Mouse (Mus musculus): ENCODE results near the gene Cirbp. TPM values are rescaled to one million over a fixed set of nuclear protein-coding genes. Genes with fewer than 3 reads are reported as not detected.

Cirbp gene
- polyA plus RNA-seq, 1 experiment = 39.5 TPM

- Histone ChIP-seq H3K9me3 (no peaks in the 10 kb centered on the region), H3K4me3 (replicated peaks) (no peak overlapping the region), H3K4me1 (peaks cover 81% of the 10 kb centered on the region), H3K36me3 (replicated peaks; ENCODE audit: low read length) (peaks cover 98% of the 10 kb centered on the region), H3K27me3 (replicated peaks) (no peaks in the 10 kb centered on the region)
- TF ChIP-seq GATA1 (IDR thresholded peaks at IDR 0.05; ENCODE audit: borderline replicate concordance, low read length) = no peak
- no peak for TF ChIP-seq FLI1 (IDR thresholded peaks at IDR 0.05; ENCODE audit: low read length)
These were observed 35.9 kb upstream of the Cirbp start for GRCm38 (mm10) chr10:80129846-80130245.

DNA sequence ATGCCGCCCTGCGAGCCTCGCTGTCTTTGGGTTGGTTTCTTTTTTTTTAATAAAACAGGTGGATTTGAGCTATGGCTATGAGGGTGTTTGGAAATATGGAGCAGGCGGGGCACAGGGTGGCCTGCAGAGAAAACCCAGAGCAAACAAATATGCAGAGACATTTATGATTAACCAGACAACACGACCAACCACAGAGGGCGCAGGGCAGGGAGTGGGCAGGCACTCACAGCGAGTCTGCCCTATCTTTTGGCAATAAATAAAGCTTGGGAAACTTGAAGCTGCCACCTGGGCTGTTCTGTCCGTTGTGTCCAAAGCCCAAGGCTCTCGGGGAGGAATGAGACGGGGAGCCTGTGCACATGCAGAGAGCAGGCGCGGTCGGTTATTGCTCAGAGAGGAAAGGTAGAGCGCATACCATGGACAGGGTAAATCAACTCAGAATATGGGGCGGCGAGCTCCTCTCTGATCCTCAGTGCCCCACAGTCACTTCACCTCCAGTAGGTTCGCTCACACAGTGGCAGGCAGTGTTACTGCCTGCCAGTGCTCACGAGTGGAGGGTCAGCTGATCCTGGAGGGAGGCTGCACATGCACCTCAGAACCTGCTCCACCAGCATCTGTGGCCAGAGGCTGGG lies 35.3 kb upstream of the Cirbp start:
- TF ChIP-seq GATA1 (IDR thresholded peaks at IDR 0.05; ENCODE audit: borderline replicate concordance, low read length) = no peak
- TF ChIP-seq FLI1 (IDR thresholded peaks at IDR 0.05; ENCODE audit: low read length) = no peak

GRCm38 (mm10) chr10:80131316-80131951 lies 34.4 kb upstream of the Cirbp start:
- peaks cover 65% of the 10 kb centered on the region for H3K4me1 ChIP-seq
- TF ChIP-seq FLI1 (IDR thresholded peaks at IDR 0.05; ENCODE audit: low read length) (no peak), GATA1 (IDR thresholded peaks at IDR 0.05; ENCODE audit: borderline replicate concordance, low read length) (no peak)
- H3K27me3 ChIP-seq (replicated peaks) = no peaks in the 10 kb centered on the region
- no peaks in the 10 kb centered on the region for H3K9me3 ChIP-seq
- peaks cover 95% of the 10 kb centered on the region for H3K36me3 ChIP-seq (replicated peaks; ENCODE audit: low read length)
- peak overlapping the region; percentile 64 for H3K4me3 ChIP-seq (replicated peaks)

More for the DNA sequence above, 35.3 kb upstream of the Cirbp start:
- H3K9me3 ChIP-seq = no peaks in the 10 kb centered on the region
- H3K4me3 ChIP-seq (replicated peaks) = peak overlapping the region; percentile 10
- H3K36me3 ChIP-seq (replicated peaks; ENCODE audit: low read length) = peaks cover 98% of the 10 kb centered on the region
- H3K4me1 ChIP-seq = peaks cover 74% of the 10 kb centered on the region
- H3K27me3 ChIP-seq (replicated peaks) = no peaks in the 10 kb centered on the region

- Histone ChIP-seq H3K4me3 (replicated peaks) (peak overlapping the region; percentile 40), H3K4me1 (peaks cover 64% of the 10 kb centered on the region), H3K27me3 (replicated peaks) (no peaks in the 10 kb centered on the region), H3K36me3 (replicated peaks; ENCODE audit: low read length) (peaks cover 93% of the 10 kb centered on the region), H3K9me3 (no peaks in the 10 kb centered on the region)
- TF ChIP-seq GATA1 (IDR thresholded peaks at IDR 0.05; ENCODE audit: borderline replicate concordance, low read length) (no peak), FLI1 (IDR thresholded peaks at IDR 0.05; ENCODE audit: low read length) (no peak)
These were observed 33.8 kb upstream of the Cirbp start for GRCm38 (mm10) chr10:80131952-80132350.

DNA sequence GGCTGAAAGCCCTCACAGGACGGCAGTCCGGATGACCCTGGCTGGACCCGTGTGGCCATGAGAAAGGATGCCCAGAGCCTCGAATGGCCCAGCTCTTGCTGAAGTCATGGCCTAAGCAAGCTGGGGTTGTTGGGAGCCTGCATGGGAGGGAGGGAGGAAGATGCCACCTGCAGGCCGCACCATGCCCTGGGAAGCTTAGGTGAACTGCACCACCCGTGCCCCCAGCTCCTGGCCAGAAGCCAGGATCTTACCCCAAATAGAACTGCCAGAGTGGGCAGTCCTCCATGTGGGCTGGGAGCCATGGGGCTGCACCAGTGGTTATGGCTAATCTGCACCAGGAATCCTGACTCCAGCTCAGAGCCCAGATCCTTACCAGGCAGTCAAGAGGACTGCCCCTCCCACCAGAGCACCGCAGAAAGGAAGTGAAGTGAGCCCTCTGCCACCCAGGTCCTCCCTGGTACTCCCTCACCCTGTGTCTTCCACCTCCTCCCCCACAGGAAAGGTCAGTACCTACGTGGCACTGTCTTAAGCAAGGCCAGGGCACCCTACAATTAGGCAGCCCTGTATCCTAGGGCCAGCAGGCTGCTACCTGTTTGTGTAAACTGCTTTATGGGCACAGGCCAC lies 32.4 kb upstream of the Cirbp start:
- peaks cover 5% of the 10 kb centered on the region for H3K27me3 ChIP-seq (replicated peaks)
- H3K4me1 ChIP-seq = peaks cover 64% of the 10 kb centered on the region
- peaks cover 81% of the 10 kb centered on the region for H3K36me3 ChIP-seq (replicated peaks; ENCODE audit: low read length)
- no peak overlapping the region for H3K4me3 ChIP-seq (replicated peaks)
- H3K9me3 ChIP-seq = no peaks in the 10 kb centered on the region
- TF ChIP-seq GATA1 (IDR thresholded peaks at IDR 0.05; ENCODE audit: borderline replicate concordance, low read length) (no peak), FLI1 (IDR thresholded peaks at IDR 0.05; ENCODE audit: low read length) (no peak)

DNA sequence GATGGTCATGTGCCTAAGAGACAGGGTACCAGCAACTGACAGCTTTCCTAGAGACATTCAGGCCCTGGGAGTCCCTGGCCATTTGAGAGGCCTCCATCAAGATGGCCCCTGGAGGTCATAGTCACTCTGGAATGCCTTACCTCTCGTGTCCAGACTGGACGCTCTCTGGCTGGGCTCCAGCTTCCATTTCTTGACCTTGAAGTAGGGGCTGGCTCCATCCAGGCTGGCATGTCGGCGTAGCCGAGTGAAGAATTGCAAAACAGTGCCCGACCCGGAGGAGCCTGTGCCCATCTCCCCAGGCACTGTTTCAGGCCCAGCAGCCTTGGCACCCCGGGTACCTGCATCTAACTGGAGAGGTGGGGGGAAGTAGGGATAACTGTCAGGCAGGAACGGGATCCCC lies 31.4 kb upstream of the Cirbp start:
- peaks cover 67% of the 10 kb centered on the region for H3K4me1 ChIP-seq
- no peak overlapping the region for H3K4me3 ChIP-seq (replicated peaks)

GRCm38 (mm10) chr10:80135161-80135560 lies 30.6 kb upstream of the Cirbp start:
- no peaks in the 10 kb centered on the region for H3K9me3 ChIP-seq
- peaks cover 63% of the 10 kb centered on the region for H3K36me3 ChIP-seq (replicated peaks; ENCODE audit: low read length)
- no peak for TF ChIP-seq GATA1 (IDR thresholded peaks at IDR 0.05; ENCODE audit: borderline replicate concordance, low read length)
- no peak for TF ChIP-seq FLI1 (IDR thresholded peaks at IDR 0.05; ENCODE audit: low read length)
- peaks cover 10% of the 10 kb centered on the region for H3K27me3 ChIP-seq (replicated peaks)
- H3K4me1 ChIP-seq = peaks cover 67% of the 10 kb centered on the region
- no peak overlapping the region for H3K4me3 ChIP-seq (replicated peaks)

More for the DNA sequence above, 31.4 kb upstream of the Cirbp start:
- Histone ChIP-seq H3K27me3 (replicated peaks) (peaks cover 10% of the 10 kb centered on the region), H3K9me3 (no peaks in the 10 kb centered on the region), H3K36me3 (replicated peaks; ENCODE audit: low read length) (peaks cover 70% of the 10 kb centered on the region)
- no peak for TF ChIP-seq GATA1 (IDR thresholded peaks at IDR 0.05; ENCODE audit: borderline replicate concordance, low read length)
- TF ChIP-seq FLI1 (IDR thresholded peaks at IDR 0.05; ENCODE audit: low read length) = no peak

DNA sequence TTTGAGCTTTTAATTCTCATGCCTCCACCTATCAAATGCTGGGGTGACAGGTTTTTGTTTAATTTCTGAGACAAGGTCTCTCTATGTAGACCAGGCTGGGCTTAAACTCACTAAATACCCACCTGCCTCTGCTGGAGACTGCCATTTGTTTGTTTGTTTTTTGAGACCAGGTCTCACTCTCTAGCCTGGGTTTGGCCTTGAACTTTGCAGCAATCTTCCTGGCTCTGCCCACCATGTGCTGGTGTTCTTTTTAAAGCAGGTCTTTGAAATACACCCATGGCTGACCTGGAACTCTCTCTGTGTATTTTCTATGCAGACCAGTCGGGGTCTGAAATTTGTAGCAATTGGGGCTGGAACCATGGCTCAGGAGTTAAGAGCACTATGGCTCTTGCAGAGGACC lies 30.1 kb upstream of the Cirbp start:
- TF ChIP-seq FLI1 (IDR thresholded peaks at IDR 0.05; ENCODE audit: low read length) (no peak), GATA1 (IDR thresholded peaks at IDR 0.05; ENCODE audit: borderline replicate concordance, low read length) (no peak)
- H3K4me3 ChIP-seq (replicated peaks) = no peak overlapping the region
- peaks cover 10% of the 10 kb centered on the region for H3K27me3 ChIP-seq (replicated peaks)
- peaks cover 58% of the 10 kb centered on the region for H3K36me3 ChIP-seq (replicated peaks; ENCODE audit: low read length)
- peaks cover 72% of the 10 kb centered on the region for H3K4me1 ChIP-seq
- no peaks in the 10 kb centered on the region for H3K9me3 ChIP-seq

DNA sequence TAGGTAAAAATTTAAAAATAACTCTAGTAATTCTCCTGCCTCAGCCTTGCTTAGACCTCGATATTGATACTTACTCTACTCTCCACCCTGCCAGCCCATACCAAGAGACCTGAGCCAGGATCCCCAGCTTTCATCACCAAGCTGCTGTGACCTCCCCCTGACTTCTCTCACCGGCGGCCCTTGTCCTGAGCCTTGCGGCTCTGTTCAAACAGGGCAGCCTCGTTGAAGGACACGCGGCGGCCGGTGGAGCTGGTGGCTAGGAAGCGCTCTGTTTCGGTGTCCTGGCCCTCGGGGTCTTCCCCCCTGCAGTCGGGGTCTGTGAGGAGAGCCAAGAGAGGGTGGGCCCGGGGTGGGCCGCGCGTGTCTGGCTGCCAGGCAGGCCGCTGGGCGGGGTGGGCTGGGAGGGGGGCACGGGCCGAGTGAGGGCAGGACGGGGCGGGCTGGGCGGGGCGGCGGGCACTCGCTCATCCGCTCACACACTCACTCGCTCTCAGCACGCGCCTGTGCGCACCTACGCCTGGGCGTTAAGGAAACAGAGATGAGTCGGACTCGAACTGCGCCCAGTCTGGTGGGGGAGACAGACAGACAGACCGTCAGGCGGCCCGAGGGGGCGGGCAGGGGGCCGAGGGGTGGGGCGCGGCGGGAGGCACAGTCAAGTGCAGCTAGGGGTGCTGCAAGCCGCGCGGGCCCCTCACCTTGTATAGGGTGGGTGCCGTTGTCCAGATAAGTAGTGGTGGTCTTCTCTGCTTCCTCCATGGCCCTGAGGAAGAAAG lies 29.4 kb upstream of the Cirbp start:
- peaks cover 50% of the 10 kb centered on the region for H3K36me3 ChIP-seq (replicated peaks; ENCODE audit: low read length)
- no peak overlapping the region for H3K4me3 ChIP-seq (replicated peaks)
- H3K27me3 ChIP-seq (replicated peaks) = peaks cover 10% of the 10 kb centered on the region
- H3K4me1 ChIP-seq = peaks cover 73% of the 10 kb centered on the region
- no peak for TF ChIP-seq FLI1 (IDR thresholded peaks at IDR 0.05; ENCODE audit: low read length)
- TF ChIP-seq GATA1 (IDR thresholded peaks at IDR 0.05; ENCODE audit: borderline replicate concordance, low read length) = no peak
- H3K9me3 ChIP-seq = no peaks in the 10 kb centered on the region
